Mouse (Mus musculus) liver, embryonic 14.5 days (tissue): ENCODE data around the gene Inpp4b. TPM values are rescaled to one million over a fixed set of nuclear protein-coding genes. Genes with fewer than 3 reads are reported as not detected.

Experiments used
- ATAC-seq: fragments of 200-750 bp; cut with Nextera tagmentation; 2 replicates; pipeline ENCODE4 v1.8.0; 2017; ENCODE audit warnings: moderate number of reproducible peaks, mild to moderate bottlenecking, moderate library complexity; ENCODE audit not compliant: insufficient read depth
- DNase-seq, 3 experiments: peaks; one replicate each; pipeline ENCODE4 v3.0.0-alpha.2; 2012 to 2013; ENCODE audit warnings: low read depth in 3 of 3, low spot score in 3 of 3
- H3K27ac ChIP-seq: fragments of 300-500 bp; sonication (generic); 2 replicates; pipeline ENCODE4 v1.5.1; 2014; ENCODE audit warnings: moderate library complexity, mild to moderate bottlenecking, control low read depth, inconsistent platforms
- H3K27me3 ChIP-seq: fragments of 300-500 bp; sonication (generic); 2 replicates; pipeline ENCODE4 v1.6.1; 2014; ENCODE audit warnings: mild to moderate bottlenecking, low read length, moderate library complexity; ENCODE audit not compliant: control insufficient read depth, insufficient read depth
- H3K36me3 ChIP-seq: fragments of 300-500 bp; sonication (generic); replicated peaks from 2 replicates; pipeline ENCODE4 v1.6.1; 2014; ENCODE audit warnings: low read depth; ENCODE audit not compliant: control insufficient read depth, insufficient read depth
- H3K4me1 ChIP-seq, 2 experiments: fragments of 200-500 bp in 1 of 2; fragments of 300-500 bp in 1 of 2; sonication (generic) in 1 of 2; replicated peaks; 2 replicates each; pipeline ENCODE4 v1.6.1; 2012 to 2014; ENCODE audit warnings: antibody characterized with exemption in 1 of 2, inconsistent platforms in 1 of 2, low read length in 1 of 2; ENCODE audit not compliant: control insufficient read depth in 2 of 2, insufficient read depth in 2 of 2
- H3K4me2 ChIP-seq: fragments of 300-500 bp; sonication (generic); 2 replicates; pipeline ENCODE4 v1.6.1; 2014; ENCODE audit warnings: low read depth, mild to moderate bottlenecking, control low read depth, moderate library complexity
- H3K4me3 ChIP-seq, 2 experiments: fragments of 200-500 bp in 1 of 2; fragments of 300-500 bp in 1 of 2; sonication (generic) in 1 of 2; 2 replicates each; pipeline ENCODE4 v1.5.1; 2012 to 2014; ENCODE audit warnings: low read depth in 2 of 2, low read length in 2 of 2, mild to moderate bottlenecking in 2 of 2, control low read depth in 1 of 2, inconsistent platforms in 1 of 2, moderate library complexity in 1 of 2; ENCODE audit not compliant: insufficient read depth in 1 of 2
- H3K9ac ChIP-seq: fragments of 300-500 bp; sonication (generic); replicated peaks from 2 replicates; pipeline ENCODE4 v1.6.1; 2014; ENCODE audit warnings: mild to moderate bottlenecking, control low read depth, moderate library complexity
- H3K9me3 ChIP-seq: fragments of 300-500 bp; sonication (generic); 2 replicates; pipeline ENCODE4 v1.6.1; 2016; ENCODE audit warnings: low read length, mixed read lengths; ENCODE audit not compliant: control insufficient read depth
- CTCF ChIP-seq: IDR thresholded peaks from 2 replicates; pipeline ENCODE4 v1.5.1; 2016; ENCODE audit warnings: antibody characterized with exemption, low read depth, control low read depth
- EP300 ChIP-seq: IDR thresholded peaks from 2 replicates; pipeline ENCODE4 v1.6.1; 2016; ENCODE audit warnings: antibody characterized with exemption, low read depth
- WGBS: fragments of 180-500 bp; shearing (Covaris S2); extraction: QIAGEN DNeasy Blood & Tissue Kit; methylation state at CpG from one replicate; pipeline ENCODE4 v1.1.7; 2014; ENCODE audit not compliant: insufficient replicate concordance; 5-methylcytosine and 5-hydroxymethylcytosine counted together
- polyA plus RNA-seq, 2 experiments: library from polyadenylated mRNA; depleted of rRNA in 1 of 2; stranded (reverse) in 1 of 2; unstranded in 1 of 2; fragments of >200 nt; fragmentation: Nextera tagmentation in 1 of 2; extraction: Ambion mirVana in 1 of 2; gene quantifications; 2 replicates each; pipeline versions ENCODE4 v1.2.1 to v1.2.3; 2012 to 2014

Inpp4b gene
- polyA plus RNA-seq, 2 experiments = 0.25 to 1.8 TPM

DNA sequence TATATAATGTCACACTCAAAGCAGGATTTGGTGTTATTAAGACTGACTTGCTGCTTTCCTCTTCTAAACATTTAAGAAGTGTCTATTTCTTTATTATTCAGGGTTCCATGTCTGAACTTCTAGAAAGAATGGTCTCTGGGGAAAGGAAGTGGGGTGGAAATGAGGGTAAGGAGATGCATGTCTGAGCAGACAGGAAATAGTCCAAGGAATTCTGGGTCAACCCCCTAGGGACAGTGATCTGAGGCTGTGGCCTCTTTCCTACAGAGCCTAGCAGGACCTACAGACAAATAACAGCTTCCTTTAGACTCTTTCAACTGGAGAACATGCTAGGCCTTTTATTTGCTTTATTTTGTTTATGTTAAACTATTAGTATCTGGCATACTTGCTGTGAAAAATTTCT, 546.5 kb downstream of the Inpp4b start:
- ATAC-seq (no peak), DNase-seq (no peak)
- TF ChIP-seq CTCF (no peak), EP300 (no peak)
- Histone ChIP-seq H3K4me3 (no peak overlapping the region), H3K27ac (no peak overlapping the region), H3K4me1 (no peaks in the 10 kb centered on the region), H3K9ac (no peak overlapping the region), H3K36me3 (no peaks in the 10 kb centered on the region), H3K27me3 (no peaks in the 10 kb centered on the region), H3K9me3 (no peaks in the 10 kb centered on the region), H3K4me2 (no peak overlapping the region)

DNA sequence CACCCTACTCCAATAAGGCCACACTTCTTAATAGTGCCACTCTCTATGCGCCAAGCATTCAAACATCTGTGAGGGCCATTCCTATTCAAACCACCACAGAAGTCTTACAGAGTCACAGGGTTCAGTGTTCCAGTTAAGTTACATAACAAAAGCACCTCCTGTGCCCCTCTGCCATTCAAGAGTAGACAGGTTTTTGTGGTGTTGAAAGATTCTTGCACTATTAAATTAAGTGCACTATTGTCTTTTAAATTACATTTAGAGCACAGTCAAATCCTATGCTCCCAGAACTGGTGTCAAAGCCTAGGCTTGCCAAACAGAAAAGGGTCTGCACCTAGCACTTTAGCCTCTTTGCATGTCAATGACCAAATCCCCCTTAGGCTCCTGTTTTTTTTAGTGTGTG, 550.9 kb downstream of the Inpp4b start:
- TF ChIP-seq CTCF = no peak
- no peak for TF ChIP-seq EP300
- Histone ChIP-seq H3K27me3 (no peaks in the 10 kb centered on the region), H3K4me1 (no peaks in the 10 kb centered on the region), H3K4me2 (no peak overlapping the region), H3K9me3 (no peaks in the 10 kb centered on the region), H3K4me3 (no peak overlapping the region), H3K9ac (no peak overlapping the region), H3K27ac (no peak overlapping the region), H3K36me3 (no peaks in the 10 kb centered on the region)
- no peak for ATAC-seq
- DNase-seq = no peak
- 78% methylated on average over 1 of the region's 1 CpGs for WGBS

DNA sequence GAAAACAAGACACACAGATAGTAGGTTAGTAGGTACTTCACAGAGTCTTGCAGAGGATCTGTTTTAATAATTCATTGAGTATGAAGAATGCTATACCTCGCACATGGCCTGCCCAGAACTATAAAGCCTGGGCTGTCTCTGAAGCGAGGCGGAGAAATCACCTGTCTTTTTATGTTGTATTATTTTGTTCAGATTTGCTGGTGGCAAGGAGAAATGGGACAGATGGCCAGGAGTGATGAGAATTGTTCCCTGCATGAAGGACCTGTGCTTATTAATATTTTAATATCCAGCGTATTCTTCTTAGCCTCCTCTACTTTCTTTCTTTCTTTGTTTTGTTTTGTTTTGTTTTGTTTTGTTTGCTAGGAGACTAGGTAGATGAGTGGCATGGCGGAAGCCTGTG, 604.5 kb downstream of the Inpp4b start:
- 63% methylated on average over 5 of the region's 5 CpGs for WGBS
- DNase-seq (no peak), ATAC-seq (no peak)
- H3K27me3 ChIP-seq = no peaks in the 10 kb centered on the region
- H3K4me1 ChIP-seq = no peaks in the 10 kb centered on the region
- H3K36me3 ChIP-seq = no peaks in the 10 kb centered on the region
- H3K27ac ChIP-seq = no peak overlapping the region
- no peak overlapping the region for H3K4me2 ChIP-seq
- TF ChIP-seq CTCF (no peak), EP300 (no peak)
- H3K4me3 ChIP-seq = no peak overlapping the region
- no peaks in the 10 kb centered on the region for H3K9me3 ChIP-seq
- H3K9ac ChIP-seq = no peak overlapping the region

DNA sequence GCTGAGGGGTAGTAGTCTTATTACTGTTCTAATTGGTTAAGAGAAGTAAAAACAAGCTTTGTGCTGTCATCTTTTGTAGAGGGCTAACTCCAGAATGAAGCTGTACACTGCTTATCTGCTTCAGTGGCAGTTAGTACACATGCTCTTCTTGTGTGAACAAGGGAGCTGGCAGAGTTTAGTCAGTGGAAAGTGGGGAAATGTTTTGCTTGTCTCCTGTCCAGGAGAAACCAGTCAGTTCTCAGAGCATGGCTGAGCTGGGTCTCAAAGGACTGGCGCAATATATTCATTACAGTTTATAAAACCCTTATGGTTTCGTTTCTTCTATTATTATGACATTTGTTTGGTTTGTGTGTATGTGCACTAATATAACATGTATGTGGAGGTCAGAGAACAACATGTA, 610.7 kb downstream of the Inpp4b start:
- Histone ChIP-seq H3K27ac (no peak overlapping the region), H3K36me3 (no peaks in the 10 kb centered on the region), H3K4me2 (no peak overlapping the region), H3K9ac (no peak overlapping the region), H3K9me3 (no peaks in the 10 kb centered on the region), H3K27me3 (no peaks in the 10 kb centered on the region), H3K4me3 (no peak overlapping the region), H3K4me1 (no peaks in the 10 kb centered on the region)
- no peak for TF ChIP-seq CTCF
- no peak for TF ChIP-seq EP300
- 81% methylated on average over 2 of the region's 2 CpGs for WGBS
- no peak for ATAC-seq
- DNase-seq = no peak

DNA sequence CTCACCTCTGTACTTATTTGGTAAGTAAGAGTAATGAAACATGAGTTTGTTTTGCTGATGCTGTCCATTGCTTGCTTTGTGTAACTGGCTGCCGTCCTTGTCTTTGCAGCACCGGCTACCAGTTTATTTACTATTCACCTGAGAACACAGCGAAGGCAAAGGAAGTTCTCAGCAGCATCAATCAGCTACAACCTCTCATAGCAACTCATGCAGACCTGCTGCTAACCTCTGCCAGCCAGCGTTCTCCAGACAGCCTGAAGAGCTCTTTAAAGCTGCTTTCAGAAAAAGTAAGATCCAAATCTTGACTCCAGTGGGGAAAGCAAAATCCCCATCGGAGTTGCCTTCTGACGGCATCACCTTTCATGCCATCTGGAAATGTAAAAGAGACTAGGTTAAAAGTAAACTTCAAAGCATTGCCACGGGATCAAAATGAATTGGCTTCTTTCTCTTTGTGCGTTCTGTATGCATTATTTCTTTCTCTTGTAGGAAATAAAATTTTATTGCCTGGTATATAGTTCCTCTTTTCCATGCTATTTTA, 642.8 kb downstream of the Inpp4b start:
- TF ChIP-seq EP300 = no peak
- TF ChIP-seq CTCF = no peak
- DNase-seq (no peak), ATAC-seq (no peak)
- no peak overlapping the region for H3K9ac ChIP-seq
- no peak overlapping the region for H3K4me2 ChIP-seq
- no peaks in the 10 kb centered on the region for H3K27me3 ChIP-seq
- 71% methylated on average over 8 of the region's 8 CpGs for WGBS
- no peaks in the 10 kb centered on the region for H3K4me1 ChIP-seq
- no peak overlapping the region for H3K27ac ChIP-seq
- H3K4me3 ChIP-seq = no peak overlapping the region
- no peaks in the 10 kb centered on the region for H3K9me3 ChIP-seq
- no peaks in the 10 kb centered on the region for H3K36me3 ChIP-seq

DNA sequence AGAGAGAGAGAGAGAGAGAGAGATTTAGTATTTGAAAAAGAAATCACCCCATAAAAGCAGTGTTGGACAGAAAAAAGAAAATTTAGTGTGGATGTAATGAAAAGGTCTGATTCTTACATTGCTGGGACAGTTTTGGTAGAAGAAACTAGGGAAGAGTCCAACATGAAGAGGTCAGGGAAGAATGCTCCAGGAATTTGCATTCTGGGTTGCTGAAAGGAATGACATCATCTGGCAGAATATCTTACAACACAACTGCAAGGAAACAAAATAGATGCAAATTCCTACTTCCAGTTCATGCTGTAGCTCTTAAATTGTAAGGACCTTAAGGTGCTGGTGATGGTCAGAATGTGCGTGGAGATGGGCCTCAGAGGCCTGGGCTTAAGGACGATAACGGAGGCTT, 650.6 kb downstream of the Inpp4b start:
- TF ChIP-seq EP300 (no peak), CTCF (no peak)
- H3K4me2 ChIP-seq = no peak overlapping the region
- H3K27ac ChIP-seq = no peak overlapping the region
- H3K9me3 ChIP-seq = no peaks in the 10 kb centered on the region
- H3K4me1 ChIP-seq = no peaks in the 10 kb centered on the region
- no peaks in the 10 kb centered on the region for H3K27me3 ChIP-seq
- H3K36me3 ChIP-seq = no peaks in the 10 kb centered on the region
- DNase-seq (no peak), ATAC-seq (no peak)
- H3K4me3 ChIP-seq = no peak overlapping the region
- WGBS = 70% methylated on average over 3 of the region's 3 CpGs
- H3K9ac ChIP-seq = no peak overlapping the region
